Mouse (Mus musculus) ES-E14 (cell line): ENCODE measurements at regions not wholly inside any gene's neighbourhood (a gene's known extent, or its start where the extent isn't known, plus 50 kb on each side); places are given as distances from the start of the nearest gene placed in this dataset.

Experiments used
- CHD2 ChIP-seq: IDR thresholded peaks from 2 replicates; pipeline ENCODE4 v1.6.1; 2014; ENCODE audit warnings: mild to moderate bottlenecking, low read depth, low read length, inconsistent platforms
- MAFK ChIP-seq: IDR thresholded peaks from 2 replicates; pipeline ENCODE4 v1.6.1; 2014; ENCODE audit warnings: mild to moderate bottlenecking, low read depth, low read length, inconsistent platforms; ENCODE audit not compliant: insufficient read depth
- ZC3H11A ChIP-seq: IDR thresholded peaks from 2 replicates; pipeline ENCODE4 v1.6.1; 2012; ENCODE audit warnings: low read depth, mild to moderate bottlenecking, inconsistent platforms, low read length, borderline replicate concordance
- ZNF384 ChIP-seq: IDR thresholded peaks from 2 replicates; pipeline ENCODE4 v1.6.1; 2012; ENCODE audit warnings: low read depth, low read length, inconsistent platforms

DNA sequence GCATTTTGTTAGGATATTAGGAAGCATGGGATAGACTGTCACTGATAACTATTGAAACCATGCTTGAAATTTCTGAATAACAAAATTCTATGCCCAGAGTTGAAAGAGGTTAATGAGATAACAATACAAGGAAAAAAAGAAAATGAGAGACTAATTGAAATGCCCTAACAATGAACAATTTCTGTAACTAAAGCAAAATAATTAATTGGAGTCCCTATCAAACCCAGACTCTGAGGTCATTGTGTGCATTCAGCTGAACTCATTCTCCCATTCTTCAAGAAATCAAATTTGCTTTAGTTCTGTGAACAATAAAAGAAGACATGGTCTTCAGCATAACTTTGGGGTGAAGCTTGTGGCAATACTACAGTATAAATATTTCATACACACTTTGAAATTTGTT lies 154.8 kb upstream of the Ncam2 start:
- TF ChIP-seq ZC3H11A: no peak
- no peak for TF ChIP-seq ZNF384
- no peak for TF ChIP-seq CHD2
- no peak for TF ChIP-seq MAFK
